Mouse (Mus musculus) spleen, postnatal 14 days (tissue): Measurements from ENCODE around the gene Fstl3.

Experiments
- DNase-seq, 2 experiments: peaks; one replicate each; pipeline ENCODE4 v3.0.0; 2021 to 2022; ENCODE audit warnings: low spot score in 2 of 2

The Fstl3 gene

GRCm38 (mm10) chr10:79811736-79812637, 34.9 kb downstream of the Fstl3 start:
- DNase-seq: peak; percentile 66 to 81

GRCm38 (mm10) chr10:79814271-79814842, 37.3 kb downstream of the Fstl3 start:
- DNase-seq: no peak

GRCm38 (mm10) chr10:79815671-79816494, 38.8 kb downstream of the Fstl3 start:
- no peak for DNase-seq

- DNase-seq: no peak
These were observed 40.0 kb downstream of the Fstl3 start for GRCm38 (mm10) chr10:79817111-79817510.

GRCm38 (mm10) chr10:79818225-79818624, 41.2 kb downstream of the Fstl3 start:
- DNase-seq: no peak

- no peak for DNase-seq
These were observed 42.5 kb downstream of the Fstl3 start for GRCm38 (mm10) chr10:79819606-79820005.

- no peak for DNase-seq
These were observed 43.2 kb downstream of the Fstl3 start for GRCm38 (mm10) chr10:79820277-79820676.

GRCm38 (mm10) chr10:79820782-79821181, 43.7 kb downstream of the Fstl3 start, which contains the start of gene Misp:
TSS of gene Misp (plus strand) at chr10:79820989.
- DNase-seq: no peak

GRCm38 (mm10) chr10:79821731-79822130, 44.7 kb downstream of the Fstl3 start:
- no peak for DNase-seq

GRCm38 (mm10) chr10:79822372-79822771, 45.3 kb downstream of the Fstl3 start:
- DNase-seq: no peak

GRCm38 (mm10) chr10:79823011-79823410, 45.9 kb downstream of the Fstl3 start:
- no peak for DNase-seq

GRCm38 (mm10) chr10:79824413-79824812, 47.3 kb downstream of the Fstl3 start:
- DNase-seq: no peak

- no peak for DNase-seq
These were observed 54.5 kb downstream of the Fstl3 start for GRCm38 (mm10) chr10:79831583-79831982.
